Comparison of ENCODE assay signal across 17 mouse cellular contexts in genomic region chr13:51697455-51697854, GRCm38 (mm10). TPM values are rescaled to one million over a fixed set of nuclear protein-coding genes. Genes with fewer than 3 reads are reported as not detected.
DNase-seq lines count a peak whose midpoint lies in the region; ATAC-seq and TF ChIP-seq lines count a peak whose summit lies in the region.
"Had no signal": no experiment of that assay in that cellular context is flagged by ENCODE, and none has a peak within 500 bp of the region (broad histone marks: within the 10 kb centered on the region; RNA-seq: fewer than 3 reads in every experiment).

No protein-coding gene starts in this region.

- WGBS in heart, embryonic 16.5 days: 55% methylated on average over 6 of the region's 6 CpGs
- 88% methylated on average over 6 of the region's 6 CpGs for WGBS in midbrain, embryonic 13.5 days
- 83% methylated on average over 6 of the region's 6 CpGs for whole genome bisulfite sequencing in midbrain, embryonic 10.5 days
- 63% methylated on average over 6 of the region's 6 CpGs for WGBS in liver, embryonic 13.5 days (ENCODE audit: insufficient replicate concordance)

- no peaks in the 10 kb centered on the region for H3K27me3 ChIP-seq in heart, embryonic 16.5 days (ENCODE audit: control insufficient read depth, insufficient read depth, low read length)
- no peaks in the 10 kb centered on the region for H3K27me3 ChIP-seq in midbrain, embryonic 13.5 days
- no peaks in the 10 kb centered on the region for H3K27me3 ChIP-seq in midbrain, embryonic 10.5 days (ENCODE audit: low read depth, poor library complexity, severe bottlenecking)
- no peaks in the 10 kb centered on the region for H3K27me3 ChIP-seq in liver, embryonic 13.5 days
- H3K27me3 ChIP-seq: neural tube, embryonic 13.5 days had no signal

- peak overlapping the region; percentile 74 for H3K27ac ChIP-seq in heart, embryonic 16.5 days (ENCODE audit: low read length)
- no peak overlapping the region for H3K27ac ChIP-seq in midbrain, embryonic 13.5 days
- H3K27ac ChIP-seq in midbrain, embryonic 10.5 days (replicated peaks): no peak overlapping the region
- H3K27ac ChIP-seq in liver, embryonic 13.5 days: no peak overlapping the region
- H3K27ac ChIP-seq in layer of hippocampus, adult 2 months: no peak overlapping the region
- H3K27ac ChIP-seq: macrophage; neural tube, embryonic 13.5 days had no signal

- H3K4me1 ChIP-seq in heart, embryonic 16.5 days (ENCODE audit: control insufficient read depth, insufficient read depth, low read length): peaks cover 17% of the 10 kb centered on the region
- no peaks in the 10 kb centered on the region for H3K4me1 ChIP-seq in midbrain, embryonic 13.5 days (replicated peaks)
- no peaks in the 10 kb centered on the region for H3K4me1 ChIP-seq in midbrain, embryonic 10.5 days
- H3K4me1 ChIP-seq in liver, embryonic 13.5 days (replicated peaks): peaks cover 31% of the 10 kb centered on the region
- H3K4me1 ChIP-seq: neural tube, embryonic 13.5 days had no signal

- H3K4me2 ChIP-seq in heart, embryonic 16.5 days (ENCODE audit: low read depth, low read length): no peak overlapping the region; the same call in 1 of the 2 replicates
- H3K4me2 ChIP-seq in midbrain, embryonic 13.5 days (replicated peaks): no peak overlapping the region
- no peak overlapping the region for H3K4me2 ChIP-seq in liver, embryonic 13.5 days
- H3K4me2 ChIP-seq: neural tube, embryonic 13.5 days had no signal

- intact Hi-C loops in heart, postnatal 14 days (cut with DNase I): no loop called here

- no peak for TF ChIP-seq CTCF in layer of hippocampus, adult 2 months (conservative IDR thresholded peaks at IDR 0.05)

- H3K36me3 ChIP-seq in heart, embryonic 16.5 days (ENCODE audit: control insufficient read depth, insufficient read depth): peaks cover 3% of the 10 kb centered on the region; the same call in 1 of the 2 replicates
- peaks cover 5% of the 10 kb centered on the region for H3K36me3 ChIP-seq in midbrain, embryonic 13.5 days
- peaks cover 17% of the 10 kb centered on the region for H3K36me3 ChIP-seq in midbrain, embryonic 10.5 days
- peaks cover 3% of the 10 kb centered on the region; the same call in 1 of the 2 replicates for H3K36me3 ChIP-seq in liver, embryonic 13.5 days

- H3K4me3 ChIP-seq in heart, embryonic 16.5 days (ENCODE audit: low read length): no peak overlapping the region
- H3K4me3 ChIP-seq in midbrain, embryonic 13.5 days (replicated peaks): no peak overlapping the region
- no peak overlapping the region for H3K4me3 ChIP-seq in midbrain, embryonic 10.5 days
- H3K4me3 ChIP-seq in liver, embryonic 13.5 days (replicated peaks): no peak overlapping the region
- H3K4me3 ChIP-seq in layer of hippocampus, adult 2 months: no peak overlapping the region
- H3K4me3 ChIP-seq: neural tube, embryonic 13.5 days had no signal

- ATAC-seq in heart, embryonic 16.5 days (replicated peaks; ENCODE audit: extremely low read depth, insufficient read depth, low FRiP score): peak; percentile 47; the same call in 1 of the 2 replicates
- peak; percentile 50; the same call in 1 of the 2 replicates for ATAC-seq in midbrain, embryonic 13.5 days
- no peak for ATAC-seq in liver, embryonic 13.5 days (ENCODE audit: low read depth)
- ATAC-seq: forebrain, embryonic 14.5 days; midbrain, embryonic 16.5 days had no signal

- no peak for DNase-seq in heart, postnatal 14 days
- DNase-seq in midbrain, embryonic 10.5 days (ENCODE audit: low spot score): no peak
- no peak for DNase-seq in liver, embryonic 13.5 days
- no peak for DNase-seq in ovary, postnatal 10 days (ENCODE audit: low spot score)
- DNase-seq in layer of hippocampus, adult 2 months (ENCODE audit: low spot score in 2 of 2): no peak
- DNase-seq: adrenal gland, adult 2 months; cerebellum, adult 11-12 months; kidney, adult 8-10 months; right cerebral cortex, postnatal 4 days had no signal

- peak overlapping the region; percentile 43 for H3K9ac ChIP-seq in heart, embryonic 16.5 days (ENCODE audit: low read length)
- H3K9ac ChIP-seq in midbrain, embryonic 13.5 days (replicated peaks): no peak overlapping the region
- peak overlapping the region; percentile 7; the same call in 1 of the 2 replicates for H3K9ac ChIP-seq in liver, embryonic 13.5 days
- H3K9ac ChIP-seq: neural tube, embryonic 13.5 days had no signal

- no peaks in the 10 kb centered on the region for H3K9me3 ChIP-seq in heart, embryonic 16.5 days (replicated peaks; ENCODE audit: control insufficient read depth, low read length)
- H3K9me3 ChIP-seq in midbrain, embryonic 13.5 days: no peaks in the 10 kb centered on the region
- no peaks in the 10 kb centered on the region for H3K9me3 ChIP-seq in midbrain, embryonic 10.5 days (replicated peaks)
- H3K9me3 ChIP-seq in liver, embryonic 13.5 days (replicated peaks): no peaks in the 10 kb centered on the region
- H3K9me3 ChIP-seq: G1E; neural tube, embryonic 13.5 days had no signal

RNA-seq across cellular contexts. Expression of gene Secisbp2, which starts 46.0 kb away (rescaled TPM):
- polyA plus RNA-seq in heart, embryonic 16.5 days (2015; fragmentation: Nextera tagmentation; extraction: Ambion mirVana): 29.3 and 30.2 TPM in 2 replicates
- total RNA-seq in heart, postnatal 14 days (2021): 10 to 100 TPM; 18.3 to 20.6 TPM
- 35.3 and 41.1 TPM in 2 replicates for polyA plus RNA-seq in midbrain, embryonic 13.5 days (2015; fragmentation: Nextera tagmentation; extraction: Ambion mirVana)
- 32.0 and 35.8 TPM in 2 replicates for polyA plus RNA-seq in midbrain, embryonic 10.5 days (2016; fragmentation: Nextera tagmentation; extraction: Ambion mirVana)
- 21.0 and 22.2 TPM in 2 replicates for polyA plus RNA-seq in liver, embryonic 13.5 days (2015; fragmentation: Nextera tagmentation; extraction: Ambion mirVana)
- 10 to 100 TPM; 22.5 to 22.9 TPM for total RNA-seq in layer of hippocampus, adult 2 months (2021)

RNA-seq across cellular contexts. Expression of gene Cks2, which starts 52.4 kb away (rescaled TPM):
- polyA plus RNA-seq in heart, embryonic 16.5 days (2015; fragmentation: Nextera tagmentation; extraction: Ambion mirVana): 231 and 263 TPM in 2 replicates
- 10 to 100 TPM in 1 of 2 experiments, 1 to 10 TPM in 1; 7.1 to 13.9 TPM for total RNA-seq in heart, postnatal 14 days (2021)
- 131 and 134 TPM in 2 replicates for polyA plus RNA-seq in midbrain, embryonic 13.5 days (2015; fragmentation: Nextera tagmentation; extraction: Ambion mirVana)
- polyA plus RNA-seq in midbrain, embryonic 10.5 days (2016; fragmentation: Nextera tagmentation; extraction: Ambion mirVana): 362 and 427 TPM in 2 replicates
- polyA plus RNA-seq in liver, embryonic 13.5 days (2015; fragmentation: Nextera tagmentation; extraction: Ambion mirVana): 433 and 444 TPM in 2 replicates
- total RNA-seq in layer of hippocampus, adult 2 months (2021): 1 to 10 TPM; 1.9 to 2.8 TPM
- total RNA-seq: gastrocnemius, adult 18-20 months had no signal
